Mouse (Mus musculus) left cerebral cortex, postnatal 36 days (tissue): ENCODE measurements around the gene Litaf. TPM values are rescaled to one million over a fixed set of nuclear protein-coding genes. Genes with fewer than 3 reads are reported as not detected.

Experiments used
- DNase-seq, 2 experiments: peaks; one replicate each; pipeline ENCODE4 v3.0.0; 2021 to 2022; ENCODE audit warnings: low spot score in 2 of 2, mixed read lengths in 1 of 2
- intact Hi-C: fragments of 180-260 bp; cut with DNase I; formaldehyde crosslinking; loops from one replicate; pipeline ENCODE4 v1.15.1; 2025
- total RNA-seq, 2 experiments: library from RNA; stranded (reverse); gene quantifications; 2 replicates each; pipeline ENCODE4 v1.2.3; 2021

Litaf gene
- total RNA-seq, 2 experiments from 2014 or later: 11.1 to 13.0 TPM

DNA sequence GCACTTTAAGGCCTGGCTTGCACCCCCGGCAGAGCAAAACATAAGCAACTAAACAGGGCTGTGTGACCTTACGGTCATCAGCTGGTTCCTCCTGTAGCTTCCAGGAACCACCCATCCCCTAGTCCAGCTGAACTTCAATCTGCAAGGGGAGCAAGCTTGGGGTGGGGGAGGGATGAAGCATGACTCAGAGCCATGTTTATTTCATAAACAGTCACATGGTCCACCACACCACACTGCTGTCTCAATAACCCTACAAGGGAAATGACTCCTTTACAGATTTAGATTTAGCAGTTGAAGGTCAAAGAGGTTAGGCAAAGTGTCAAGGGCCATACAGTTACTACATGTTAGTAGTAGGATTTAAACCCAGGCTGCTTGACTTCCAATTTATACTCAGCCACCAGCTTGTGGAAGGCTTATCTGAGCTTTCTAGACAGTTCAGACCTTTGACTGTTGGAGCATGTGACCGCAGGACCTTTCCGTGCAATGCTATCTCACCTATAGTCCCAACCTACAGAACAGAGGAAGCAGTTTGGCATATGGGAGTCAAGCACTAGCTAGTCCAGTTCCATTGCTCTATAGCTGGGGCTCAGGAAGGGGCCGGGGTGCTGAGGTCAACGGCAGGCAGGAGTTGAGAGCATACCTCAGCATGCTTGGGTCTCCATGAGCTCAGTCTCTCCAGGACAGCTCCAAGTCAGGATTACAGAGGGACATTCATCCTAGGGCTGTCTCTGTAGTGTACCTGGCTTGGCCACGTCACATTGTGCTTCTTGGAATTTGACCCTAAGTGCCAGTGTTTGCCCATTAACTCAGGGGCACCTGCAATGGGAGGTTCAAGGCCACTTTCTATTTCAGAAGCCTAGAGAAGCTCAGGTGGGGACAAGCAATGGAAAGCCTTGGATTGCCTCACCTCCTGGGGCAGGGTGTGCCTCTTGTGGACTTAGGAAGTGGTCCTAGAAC, 64.0 kb downstream of the Litaf start:
- no peak for DNase-seq
- intact Hi-C loops: no loop called here

DNA sequence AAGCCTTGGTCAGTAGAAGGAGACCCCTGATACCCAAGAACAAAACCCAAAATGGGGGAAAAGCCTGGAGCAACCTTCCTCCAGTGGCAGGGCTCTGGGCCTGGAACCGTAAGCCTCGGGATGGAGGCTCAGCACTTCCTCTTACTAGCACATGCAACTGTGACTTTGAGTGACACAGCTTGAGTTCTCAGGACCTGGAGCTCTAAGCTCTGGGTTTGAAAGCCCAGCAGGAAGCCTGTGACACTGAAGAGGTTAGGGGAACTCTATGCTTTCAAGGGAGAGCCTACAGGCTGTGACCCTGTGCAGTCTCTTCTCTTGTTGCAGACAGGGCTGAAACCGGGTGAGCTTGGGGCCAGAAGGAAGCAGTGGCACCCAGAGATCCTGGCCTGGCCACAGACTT, 66.1 kb downstream of the Litaf start:
- DNase-seq: no peak
- intact Hi-C loops: no loop called here

DNA sequence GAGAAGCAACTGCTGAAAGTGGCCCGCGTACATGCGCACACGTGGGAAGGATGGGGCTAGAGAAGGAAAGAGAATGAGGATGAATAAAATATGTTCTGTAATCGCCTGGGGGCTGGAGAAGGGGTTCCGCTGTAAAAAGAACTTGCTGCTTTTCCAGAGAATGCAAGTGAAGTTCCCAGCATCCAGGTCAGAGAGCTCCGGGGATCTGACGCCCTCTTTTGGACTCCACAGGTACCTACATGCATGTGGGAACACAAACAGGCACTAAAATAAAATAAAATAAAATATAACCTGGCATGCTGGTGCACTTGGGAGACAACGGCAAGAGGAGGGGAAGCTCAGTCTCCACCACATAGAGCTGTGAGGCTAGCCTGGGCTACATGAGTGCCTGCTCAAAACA, 67.7 kb downstream of the Litaf start:
- intact Hi-C loops: no loop called here
- DNase-seq: no peak

DNA sequence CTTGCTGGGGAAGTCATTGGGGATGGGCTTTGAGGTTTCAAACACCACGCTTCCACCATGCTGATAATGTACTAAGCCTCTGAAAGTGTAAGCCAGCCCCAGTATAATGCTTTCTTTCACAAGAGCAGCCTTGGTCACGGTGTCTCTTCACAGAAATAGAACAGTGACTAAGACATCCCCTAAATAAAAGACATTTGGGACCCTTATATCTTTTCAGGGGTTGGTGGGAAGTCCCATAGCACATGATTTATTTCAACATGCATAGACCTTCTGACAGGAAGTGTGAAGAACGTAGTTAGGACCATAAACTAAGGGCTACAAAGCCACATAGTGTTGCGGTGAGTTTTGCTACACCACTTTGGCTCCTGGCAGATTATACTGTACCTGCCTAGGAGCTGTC, 69.4 kb downstream of the Litaf start:
- intact Hi-C loops: no loop called here
- DNase-seq: no peak

DNA sequence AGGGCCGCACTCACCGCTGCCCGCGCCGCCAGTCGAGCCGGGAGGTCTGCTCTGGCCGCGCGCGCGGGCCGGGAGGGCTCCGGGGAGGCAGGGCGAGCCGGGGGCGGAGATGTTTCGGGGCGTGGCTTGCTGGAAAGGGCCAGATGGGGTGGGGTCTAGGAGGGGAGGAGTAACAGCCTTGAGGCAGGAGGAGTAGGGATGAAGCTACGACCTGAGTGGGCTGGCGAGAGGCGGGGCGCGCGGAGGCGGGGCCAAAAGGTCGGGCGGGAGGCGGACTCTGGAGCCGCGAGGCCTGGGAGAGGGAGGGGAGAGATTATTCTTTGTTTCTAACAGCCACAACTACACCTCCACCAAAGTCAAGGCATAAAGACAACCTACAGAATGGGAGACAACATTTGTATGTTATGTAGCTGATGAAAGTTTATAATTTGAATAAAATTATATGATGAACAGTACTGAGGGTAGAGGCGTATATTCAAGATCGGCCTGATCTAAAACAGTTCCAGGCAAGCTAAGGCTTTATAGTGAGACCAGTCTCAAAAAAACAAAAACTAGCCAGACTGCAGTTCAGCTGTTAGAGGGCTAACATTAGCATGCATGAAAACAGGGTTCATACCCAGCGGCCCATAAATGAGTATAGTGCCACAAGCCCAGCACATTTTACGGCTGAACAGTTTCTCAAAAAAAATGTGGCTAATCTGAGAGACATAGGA, 72.8 kb downstream of the Litaf start:
- peak; percentile 58 to 65 for DNase-seq
- intact Hi-C loops: no loop called here

- no peak for DNase-seq
- intact Hi-C loops: no loop called here
These were observed 73.6 kb downstream of the Litaf start for GRCm38 (mm10) chr16:10992090-10993031.

GRCm38 (mm10) chr16:10991737-10992089, 74.2 kb downstream of the Litaf start:
- DNase-seq: no peak
- intact Hi-C loops: no loop called here

GRCm38 (mm10) chr16:10990763-10991162, 75.2 kb downstream of the Litaf start:
- intact Hi-C loops: no loop called here
- DNase-seq: no peak

DNA sequence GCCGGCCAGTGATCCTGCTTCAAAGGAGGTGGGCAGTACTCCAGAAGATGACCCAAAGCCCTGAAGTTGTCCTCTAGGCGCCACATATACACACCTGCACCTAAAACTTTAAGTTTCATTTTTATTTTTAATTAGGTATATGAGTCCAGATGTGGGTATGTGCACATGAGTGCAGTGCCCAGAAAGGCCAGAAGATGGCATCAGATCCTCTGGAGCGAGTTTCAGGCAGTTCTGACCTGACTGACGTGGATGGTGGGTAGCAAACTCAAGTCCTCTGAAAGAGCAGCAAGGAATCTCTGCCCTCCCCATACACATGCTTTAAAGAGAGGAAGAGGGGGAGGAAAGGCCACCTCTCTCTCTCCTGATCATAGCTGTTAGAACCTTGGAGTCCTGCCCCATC, 76.1 kb downstream of the Litaf start:
- intact Hi-C loops: no loop called here
- DNase-seq: no peak

GRCm38 (mm10) chr16:10989361-10989760, 76.6 kb downstream of the Litaf start:
- DNase-seq: no peak
- intact Hi-C loops: no loop called here

DNA sequence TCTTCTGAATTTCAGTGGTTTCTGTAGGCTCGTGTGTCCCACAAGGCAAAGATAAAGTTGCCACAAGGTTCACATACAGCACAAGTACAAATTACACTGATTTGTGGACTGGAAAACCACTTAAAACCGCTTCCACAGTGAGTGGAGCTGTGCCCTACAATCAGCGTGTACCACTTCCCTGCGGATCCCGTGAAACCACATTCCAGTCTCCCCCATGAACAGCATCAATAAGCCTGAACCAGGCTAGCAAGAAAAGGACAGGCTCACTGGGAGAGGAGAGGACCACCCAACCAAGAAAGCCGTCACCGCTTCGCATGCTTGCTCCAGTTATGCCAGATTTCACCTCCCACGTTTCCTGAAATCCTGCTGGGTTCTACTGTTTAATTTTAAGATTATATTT, 77.7 kb downstream of the Litaf start:
- intact Hi-C loops: no loop called here
- no peak for DNase-seq

DNA sequence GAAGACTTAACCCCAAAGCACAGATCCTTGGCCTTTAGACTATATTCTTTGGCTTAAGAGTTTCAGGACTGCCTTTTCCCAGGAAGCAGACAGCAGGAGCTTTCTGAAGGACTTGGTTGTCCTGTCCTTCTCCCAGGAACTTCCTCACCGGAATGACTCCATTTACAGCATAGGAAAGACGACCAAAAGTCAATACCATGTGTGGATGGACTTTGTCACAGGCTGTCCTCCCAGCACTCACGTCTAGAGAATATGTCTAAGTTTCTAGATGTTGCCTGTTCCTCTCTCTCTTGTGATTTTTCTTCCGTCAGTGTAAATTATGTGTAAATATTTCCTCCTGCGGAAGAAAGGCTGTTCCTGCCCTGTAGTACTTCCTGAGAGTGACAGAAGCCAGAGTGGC, 81.4 kb downstream of the Litaf start:
- intact Hi-C loops: no loop called here
- DNase-seq: no peak

- no peak for DNase-seq
- intact Hi-C loops: no loop called here
These were observed 84.4 kb downstream of the Litaf start for GRCm38 (mm10) chr16:10981493-10982070.

DNA sequence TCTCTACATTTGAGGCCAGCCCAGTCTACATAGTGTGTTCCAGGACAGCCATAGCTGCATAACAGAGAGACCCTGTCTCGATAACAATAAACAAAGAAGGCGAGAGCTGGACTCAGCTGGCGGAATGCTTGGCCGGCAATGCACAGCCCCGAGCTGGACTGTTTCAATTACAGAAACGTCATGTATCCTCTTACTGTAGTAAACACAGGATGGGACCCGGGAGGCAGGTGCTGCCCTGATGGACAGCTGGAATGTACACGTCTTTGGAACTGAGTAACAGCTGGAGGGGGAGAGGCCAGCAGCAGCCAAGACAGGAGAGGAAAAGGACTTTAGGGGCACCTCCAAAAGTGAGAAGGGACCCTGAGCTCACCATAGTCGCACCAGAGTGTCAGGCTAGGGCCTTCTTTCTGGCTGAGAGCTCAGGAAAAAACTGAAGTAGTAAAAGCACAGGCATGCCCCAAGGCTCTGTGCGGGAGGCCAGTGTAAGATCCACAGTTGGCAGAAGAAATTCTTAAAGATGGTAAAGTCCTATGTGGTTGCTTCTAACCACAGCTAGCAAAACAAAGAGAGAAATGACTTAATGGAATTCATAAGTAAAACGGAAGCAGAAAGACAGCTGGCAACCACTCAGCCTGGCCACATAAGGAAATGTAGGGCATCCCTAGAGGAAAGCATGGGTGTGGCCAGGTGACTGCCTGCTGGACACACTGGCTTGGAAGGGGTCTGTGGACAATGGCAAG, 86.7 kb downstream of the Litaf start:
- no peak for DNase-seq
- intact Hi-C loops: no loop called here

DNA sequence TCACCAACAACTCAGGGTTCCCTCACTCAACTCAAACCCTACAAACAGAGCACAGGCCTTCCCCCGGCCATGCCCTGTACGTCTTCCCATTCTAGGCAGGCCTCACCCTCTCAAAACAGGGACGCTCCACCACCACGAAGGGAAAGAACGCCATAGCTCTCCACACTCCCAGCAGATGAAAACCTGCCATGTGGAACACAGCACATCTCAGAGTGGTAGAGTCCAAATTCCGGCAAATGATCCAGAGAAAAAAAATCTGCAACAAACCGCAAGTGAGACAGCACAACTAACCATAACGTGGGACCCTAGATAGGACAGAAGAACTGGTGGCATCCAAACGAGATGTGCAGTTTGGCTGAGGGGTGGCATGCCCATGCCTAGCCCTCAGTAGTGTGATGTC, 88.1 kb downstream of the Litaf start:
- DNase-seq: no peak
- intact Hi-C loops: no loop called here

- no peak for DNase-seq
- intact Hi-C loops: no loop called here
These were observed 89.7 kb downstream of the Litaf start for GRCm38 (mm10) chr16:10976202-10976631.

DNA sequence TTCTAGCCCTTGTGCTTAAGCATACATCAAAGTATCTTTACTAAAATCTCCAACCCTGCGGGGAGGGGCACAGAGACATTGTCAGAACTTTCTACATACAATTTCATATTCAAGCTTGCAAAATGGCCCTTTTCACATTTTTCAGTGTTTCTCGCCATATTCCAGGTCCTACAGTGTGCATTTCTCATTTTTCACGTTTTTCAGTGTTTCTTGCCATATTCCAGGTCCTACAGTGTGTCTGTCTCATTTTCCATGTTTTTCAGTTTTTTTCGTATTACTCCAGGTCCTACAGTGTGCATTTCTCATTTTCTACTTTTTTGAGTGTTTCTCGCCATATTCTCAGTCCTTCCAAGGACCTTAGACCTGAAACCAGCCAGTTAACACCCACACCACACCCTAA, 91.0 kb downstream of the Litaf start:
- intact Hi-C loops: no loop called here

GRCm38 (mm10) chr16:10974037-10974446, 91.9 kb downstream of the Litaf start:
- intact Hi-C loops: no loop called here
- DNase-seq: no peak

More for the DNA sequence above, 91.0 kb downstream of the Litaf start:
- no peak for DNase-seq

DNA sequence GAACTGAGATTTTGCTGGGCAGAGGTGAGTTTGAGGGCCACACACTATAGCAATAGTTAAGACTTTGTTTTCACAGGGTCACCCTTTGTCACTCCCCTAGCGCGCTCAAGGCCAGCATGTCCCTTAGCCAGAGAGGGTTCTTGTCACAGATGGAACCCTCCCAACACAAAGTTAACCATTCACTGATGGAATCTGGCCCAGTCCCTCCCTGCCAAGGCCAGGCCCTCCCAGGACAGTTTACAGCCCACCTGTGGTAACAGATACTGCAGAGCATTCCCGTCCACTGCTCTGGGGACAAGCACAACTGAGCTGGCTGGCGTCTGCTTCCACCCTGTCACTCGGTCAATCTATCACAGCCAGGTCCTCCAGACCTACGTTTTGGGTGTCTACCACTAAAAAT, 93.7 kb downstream of the Litaf start:
- DNase-seq: no peak
- intact Hi-C loops: no loop called here
